Mouse (Mus musculus) adrenal gland, adult 8-10 months (tissue): ENCODE data around the gene Stac. TPM values are rescaled to one million over a fixed set of nuclear protein-coding genes. Genes with fewer than 3 reads are reported as not detected.
A peak's percentile ranks its signal among the peaks of the same experiment; 100 is the strongest.

ENCODE experiments used
- DNase-seq: peaks from one replicate; pipeline ENCODE4 v3.0.0; 2022
- total RNA-seq, 4 experiments: library from RNA; stranded (reverse); gene quantifications; 2 replicates each; pipeline ENCODE4 v1.2.4; 2022

The Stac gene
- total RNA-seq, 4 experiments from 2014 or later: 5.9 to 12.0 (median 6.7) TPM

GRCm38 (mm10) chr9:111606603-111607002 is 83.5 kb downstream of the Stac start:
- no peak for DNase-seq

GRCm38 (mm10) chr9:111587527-111587926 is 102.6 kb downstream of the Stac start:
- DNase-seq: no peak

GRCm38 (mm10) chr9:111578784-111579183 is 111.4 kb downstream of the Stac start:
- peak; percentile 21 for DNase-seq

GRCm38 (mm10) chr9:111577453-111577852 is 112.7 kb downstream of the Stac start:
- DNase-seq: no peak

- no peak for DNase-seq
Measured at GRCm38 (mm10) chr9:111575889-111576288, 114.3 kb downstream of the Stac start.

- no peak for DNase-seq
Measured at GRCm38 (mm10) chr9:111573836-111574235, 116.3 kb downstream of the Stac start.

- peak; percentile 11 for DNase-seq
Measured at GRCm38 (mm10) chr9:111571619-111572018, 118.5 kb downstream of the Stac start.

- no peak for DNase-seq
Measured at GRCm38 (mm10) chr9:111564176-111564575, 126.0 kb downstream of the Stac start.

GRCm38 (mm10) chr9:111563226-111563625 is 126.9 kb downstream of the Stac start:
- DNase-seq: no peak

GRCm38 (mm10) chr9:111562217-111562988 is 127.7 kb downstream of the Stac start:
- no peak for DNase-seq

- DNase-seq: no peak
Measured at GRCm38 (mm10) chr9:111556699-111557098, 133.4 kb downstream of the Stac start.

- DNase-seq: no peak
Measured at GRCm38 (mm10) chr9:111552865-111553264, 137.3 kb downstream of the Stac start.

- DNase-seq: no peak
Measured at GRCm38 (mm10) chr9:111551461-111552190, 138.5 kb downstream of the Stac start.

GRCm38 (mm10) chr9:111550963-111551321 is 139.2 kb downstream of the Stac start:
- DNase-seq: no peak

GRCm38 (mm10) chr9:111550281-111550962 is 139.7 kb downstream of the Stac start:
- no peak for DNase-seq

GRCm38 (mm10) chr9:111542663-111543062 is 147.5 kb downstream of the Stac start:
- no peak for DNase-seq

- no peak for DNase-seq
Measured at GRCm38 (mm10) chr9:111535445-111536064, 154.6 kb downstream of the Stac start.

- DNase-seq: no peak
Measured at GRCm38 (mm10) chr9:111534744-111535423, 155.3 kb downstream of the Stac start.

- DNase-seq: no peak
Measured at GRCm38 (mm10) chr9:111523871-111524270, 166.3 kb downstream of the Stac start.

- no peak for DNase-seq
Measured at GRCm38 (mm10) chr9:111523111-111523510, 167.0 kb downstream of the Stac start.

- no peak for DNase-seq
Measured at GRCm38 (mm10) chr9:111522226-111522625, 167.9 kb downstream of the Stac start.

GRCm38 (mm10) chr9:111515536-111515935 is 174.6 kb downstream of the Stac start:
- DNase-seq: no peak
